Mouse (Mus musculus) forebrain, embryonic 13.5 days (tissue): ENCODE data around the gene Ppp4c. TPM values are rescaled to one million over a fixed set of nuclear protein-coding genes. Genes with fewer than 3 reads are reported as not detected.

ENCODE experiments used
- ATAC-seq: fragments of 200-750 bp; cut with Nextera tagmentation; 2 replicates; pipeline ENCODE4 v1.8.0; 2017
- H3K27ac ChIP-seq: fragments of 300-500 bp; sonication (generic); 2 replicates; pipeline ENCODE4 v1.5.1; 2015; ENCODE audit warnings: inconsistent platforms, mild to moderate bottlenecking, moderate library complexity
- H3K27me3 ChIP-seq: fragments of 300-500 bp; sonication (generic); 2 replicates; pipeline ENCODE4 v1.6.1; 2015; ENCODE audit warnings: mild to moderate bottlenecking, inconsistent platforms
- H3K36me3 ChIP-seq: fragments of 300-500 bp; sonication (generic); 2 replicates; pipeline ENCODE4 v1.6.1; 2015; ENCODE audit warnings: mild to moderate bottlenecking, inconsistent platforms; ENCODE audit not compliant: poor library complexity, severe bottlenecking
- H3K4me1 ChIP-seq: fragments of 300-500 bp; sonication (generic); 2 replicates; pipeline ENCODE4 v1.6.1; 2015; ENCODE audit warnings: inconsistent platforms
- H3K4me2 ChIP-seq: fragments of 300-500 bp; sonication (generic); 2 replicates; pipeline ENCODE4 v1.6.1; 2015; ENCODE audit warnings: inconsistent platforms, mild to moderate bottlenecking, moderate library complexity
- H3K4me3 ChIP-seq: fragments of 300-500 bp; sonication (generic); 2 replicates; pipeline ENCODE4 v1.5.1; 2015; ENCODE audit warnings: mild to moderate bottlenecking, inconsistent platforms
- H3K9ac ChIP-seq: fragments of 300-500 bp; sonication (generic); 2 replicates; pipeline ENCODE4 v1.6.1; 2015; ENCODE audit warnings: mild to moderate bottlenecking, inconsistent platforms
- H3K9me3 ChIP-seq: fragments of 300-500 bp; sonication (generic); replicated peaks from 2 replicates; pipeline ENCODE4 v1.6.1; 2016; ENCODE audit warnings: inconsistent platforms
- WGBS: fragments of 180-500 bp; shearing (Covaris S2); methylation state at CpG from one replicate; pipeline ENCODE4 v1.1.7; 2015; 5-methylcytosine and 5-hydroxymethylcytosine counted together
- polyA plus RNA-seq: library from polyadenylated mRNA; unstranded; fragments of >200 nt; fragmentation: Nextera tagmentation; extraction: Ambion mirVana; gene quantifications from 2 replicates; pipeline ENCODE4 v1.2.1, GENCODE M21; 2015

Gene Ppp4c
- polyA plus RNA-seq, 1 experiment from 2014 or later: 246 TPM

DNA sequence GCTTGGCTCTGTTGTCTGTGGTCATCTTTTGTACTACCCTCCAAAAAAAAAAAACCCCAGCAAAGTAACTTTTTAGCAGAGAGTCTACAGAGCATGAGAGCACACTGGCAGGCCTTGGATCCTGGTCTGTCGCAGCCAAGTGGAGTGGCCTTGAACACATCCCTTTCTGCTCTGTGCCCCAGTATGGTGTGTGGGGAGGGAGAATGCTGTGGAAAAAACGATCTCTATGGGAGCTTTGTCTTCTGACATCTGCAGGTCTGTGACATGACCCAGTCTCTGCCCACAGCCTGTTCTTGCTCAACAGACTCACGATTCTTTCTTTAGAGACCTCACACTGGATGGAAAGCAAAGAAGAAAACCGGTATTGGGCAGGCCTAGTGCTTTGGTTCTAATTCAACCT lies 31.3 kb downstream of the Ppp4c start:
- peak overlapping the region; percentile 93 for H3K4me2 ChIP-seq
- ATAC-seq: no peak
- H3K4me3 ChIP-seq: peak overlapping the region; percentile 81
- H3K4me1 ChIP-seq: peaks cover 34% of the 10 kb centered on the region
- no peaks in the 10 kb centered on the region for H3K9me3 ChIP-seq
- peak overlapping the region; percentile 90 for H3K9ac ChIP-seq
- no peaks in the 10 kb centered on the region for H3K27me3 ChIP-seq
- 78% methylated on average over 4 of the region's 4 CpGs for WGBS
- peaks cover 42% of the 10 kb centered on the region for H3K36me3 ChIP-seq
- H3K27ac ChIP-seq: peak overlapping the region; percentile 89; the same call in 1 of the 2 replicates

DNA sequence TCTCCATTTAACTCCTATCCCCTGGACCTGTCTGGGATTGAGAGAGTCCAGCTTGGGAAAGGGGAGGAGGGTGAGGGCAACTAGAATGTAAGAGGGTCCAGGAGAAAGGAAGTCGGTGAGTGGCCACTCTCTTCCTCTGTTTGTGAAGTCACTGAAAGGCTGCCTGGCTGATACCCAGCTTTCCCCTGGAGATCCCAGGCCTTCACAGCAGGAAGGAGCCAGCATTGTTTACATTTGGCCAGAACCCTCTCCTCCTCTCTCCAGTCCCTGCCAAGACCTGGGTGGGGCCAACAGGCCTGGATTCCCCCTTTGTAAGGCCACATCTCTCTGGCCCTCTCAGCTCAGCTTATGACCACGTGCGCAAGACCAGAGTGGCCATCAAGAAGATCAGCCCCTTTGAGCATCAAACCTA lies 31.9 kb downstream of the Ppp4c start:
- Histone ChIP-seq H3K27me3 (no peaks in the 10 kb centered on the region), H3K4me2 (peak overlapping the region; percentile 93), H3K9ac (peak overlapping the region; percentile 90), H3K4me1 (peaks cover 34% of the 10 kb centered on the region), H3K36me3 (peaks cover 36% of the 10 kb centered on the region), H3K4me3 (peak overlapping the region; percentile 81), H3K9me3 (no peaks in the 10 kb centered on the region), H3K27ac (peak overlapping the region; percentile 89)
- peak; percentile 5; the same call in 1 of the 2 replicates for ATAC-seq
- 27% methylated on average over 3 of the region's 3 CpGs for WGBS

DNA sequence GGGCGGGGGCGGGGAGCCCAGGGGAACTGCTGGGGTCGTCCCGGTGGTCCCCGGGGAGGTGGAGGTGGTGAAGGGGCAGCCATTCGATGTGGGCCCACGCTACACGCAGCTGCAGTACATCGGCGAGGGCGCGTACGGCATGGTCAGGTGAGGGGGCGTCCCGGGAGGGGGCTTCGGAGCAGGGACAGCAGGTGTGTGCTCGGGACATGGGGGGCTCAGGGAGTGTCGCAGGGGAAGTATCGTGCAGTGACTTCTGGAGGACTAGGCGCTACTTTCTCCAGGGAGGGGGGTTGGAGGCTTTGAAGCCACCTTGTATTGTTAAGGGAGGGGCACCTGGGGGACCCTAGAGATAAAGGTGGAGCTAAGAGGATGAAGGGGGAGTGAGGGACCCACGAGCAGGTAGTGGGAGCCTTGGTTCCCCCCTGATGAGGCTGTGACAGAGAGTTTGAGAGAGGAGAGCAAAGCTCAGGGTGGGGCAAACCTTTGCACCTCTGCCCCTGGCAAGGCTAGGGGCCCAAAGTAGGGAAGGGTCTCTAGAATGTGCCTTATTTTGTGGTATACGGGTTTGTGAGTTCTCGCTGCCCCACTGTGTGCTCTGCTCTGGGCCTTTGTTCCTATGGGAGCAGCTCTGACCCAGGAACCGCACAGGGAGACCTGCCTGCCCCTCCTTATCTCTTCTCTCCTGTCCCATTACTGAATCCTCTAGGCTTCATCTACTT lies 32.5 kb downstream of the Ppp4c start:
- H3K36me3 ChIP-seq: peaks cover 31% of the 10 kb centered on the region
- H3K27ac ChIP-seq: peak overlapping the region; percentile 89
- no peaks in the 10 kb centered on the region for H3K9me3 ChIP-seq
- under 1% methylated on average over 22 of the region's 24 CpGs for WGBS
- H3K4me2 ChIP-seq: peak overlapping the region; percentile 93
- peak overlapping the region; percentile 90 for H3K9ac ChIP-seq
- peak; percentile 61 for ATAC-seq
- H3K4me3 ChIP-seq: peak overlapping the region; percentile 81
- H3K4me1 ChIP-seq: peaks cover 38% of the 10 kb centered on the region
- no peaks in the 10 kb centered on the region for H3K27me3 ChIP-seq

DNA sequence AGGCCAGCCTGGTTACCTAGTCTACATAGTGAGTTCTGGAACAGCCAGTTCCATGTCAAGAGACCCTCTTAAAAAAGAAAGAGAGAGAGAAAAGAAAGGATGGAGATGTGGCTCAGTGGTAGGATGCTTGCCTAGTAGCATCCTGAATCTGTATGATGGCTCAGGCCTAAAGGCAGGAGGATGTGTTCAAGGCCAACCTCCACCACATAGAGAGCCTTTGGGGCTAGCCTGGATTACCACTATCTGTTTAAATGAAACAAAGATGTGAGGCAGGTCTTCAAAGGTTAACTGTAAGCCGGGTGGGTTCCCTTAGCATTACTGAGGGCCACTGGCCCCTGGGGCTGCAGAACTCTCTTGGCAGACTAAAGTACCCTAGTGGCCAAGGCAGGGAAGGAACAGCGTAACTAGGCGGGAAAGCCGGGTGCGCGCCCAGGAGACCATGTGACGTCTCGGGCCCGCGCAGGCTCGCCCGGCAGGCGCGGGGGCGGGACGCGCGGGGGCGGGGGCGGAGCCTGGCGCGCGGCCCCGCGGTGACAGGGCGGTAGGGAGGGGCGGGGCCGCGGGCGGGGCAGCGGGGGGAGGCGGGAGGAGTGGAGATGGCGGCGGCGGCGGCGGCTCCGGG lies 33.1 kb downstream of the Ppp4c start, which contains the start of gene Mapk3:
Mapk3 (plus strand) TSS at position 552 of the 622 bp plus-strand sequence.
- peak; percentile 70 for ATAC-seq
- Histone ChIP-seq H3K27me3 (no peaks in the 10 kb centered on the region), H3K4me2 (peak within 1 kb of the TSS; percentile 93), H3K4me3 (peak within 1 kb of the TSS; percentile 81), H3K9me3 (no peaks in the 10 kb centered on the region), H3K36me3 (peaks cover 24% of the 10 kb centered on the region), H3K9ac (peak within 1 kb of the TSS; percentile 90), H3K4me1 (peaks cover 38% of the 10 kb centered on the region), H3K27ac (peak within 1 kb of the TSS; percentile 89)
- WGBS: under 1% methylated on average over 24 of the region's 38 CpGs

DNA sequence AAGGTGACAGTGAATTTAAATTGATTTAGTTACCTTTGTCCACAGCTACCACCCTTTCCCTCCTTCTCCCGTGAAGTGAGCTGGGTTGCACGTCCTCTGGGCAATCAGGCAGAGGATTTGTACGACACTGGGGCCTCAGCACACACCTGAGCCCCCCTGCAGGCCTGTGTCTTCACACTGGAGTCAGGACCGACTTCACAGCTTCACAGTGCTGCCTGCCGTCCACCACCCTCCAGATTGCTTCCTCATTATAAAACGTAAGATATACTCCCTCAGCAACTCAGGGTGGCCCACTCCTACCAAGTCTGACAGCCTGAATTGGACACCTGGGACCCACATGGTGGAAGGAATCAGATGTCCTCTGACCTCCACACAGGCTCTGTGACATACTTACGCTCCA lies 33.8 kb downstream of the Ppp4c start:
- H3K4me3 ChIP-seq: no peak overlapping the region
- 62% methylated on average over 7 of the region's 7 CpGs for WGBS
- H3K27ac ChIP-seq: no peak overlapping the region
- peaks cover 18% of the 10 kb centered on the region for H3K36me3 ChIP-seq
- H3K4me2 ChIP-seq: no peak overlapping the region
- H3K4me1 ChIP-seq: peaks cover 38% of the 10 kb centered on the region
- no peaks in the 10 kb centered on the region for H3K9me3 ChIP-seq
- ATAC-seq: peak; percentile 8; the same call in 1 of the 2 replicates
- H3K9ac ChIP-seq: no peak overlapping the region
- no peaks in the 10 kb centered on the region for H3K27me3 ChIP-seq

GRCm38 (mm10) chr7:126754866-126755265 lies 37.4 kb downstream of the Ppp4c start:
- H3K4me2 ChIP-seq: 0 out of 2 replicates have a peak overlapping the region, but pooled peaks have one; percentile 20
- H3K9ac ChIP-seq: 0 out of 2 replicates have a peak overlapping the region, but pooled peaks have one; percentile 5

GRCm38 (mm10) chr7:126749582-126750343 lies 42.5 kb downstream of the Ppp4c start:
- Histone ChIP-seq H3K27ac (no peak overlapping the region), H3K27me3 (no peaks in the 10 kb centered on the region), H3K36me3 (no peaks in the 10 kb centered on the region), H3K4me1 (no peaks in the 10 kb centered on the region), H3K4me2 (no peak overlapping the region), H3K9me3 (no peaks in the 10 kb centered on the region), H3K9ac (no peak overlapping the region), H3K4me3 (no peak overlapping the region)
- ATAC-seq: no peak
- WGBS: 95% methylated on average over 17 of the region's 17 CpGs

More at GRCm38 (mm10) chr7:126754866-126755265, 37.4 kb downstream of the Ppp4c start:
- Histone ChIP-seq H3K36me3 (no peaks in the 10 kb centered on the region), H3K4me3 (no peak overlapping the region), H3K27ac (no peak overlapping the region), H3K4me1 (peaks cover 5% of the 10 kb centered on the region), H3K27me3 (no peaks in the 10 kb centered on the region), H3K9me3 (no peaks in the 10 kb centered on the region)
- WGBS: 1% methylated on average over 9 of the region's 9 CpGs
- ATAC-seq: peak; percentile 67

GRCm38 (mm10) chr7:126748824-126749223 lies 43.5 kb downstream of the Ppp4c start:
- Histone ChIP-seq H3K9ac (no peak overlapping the region), H3K4me2 (no peak overlapping the region), H3K4me1 (no peaks in the 10 kb centered on the region), H3K27me3 (no peaks in the 10 kb centered on the region), H3K27ac (no peak overlapping the region), H3K4me3 (no peak overlapping the region), H3K9me3 (no peaks in the 10 kb centered on the region), H3K36me3 (no peaks in the 10 kb centered on the region)
- ATAC-seq: no peak
- WGBS: 81% methylated on average over 7 of the region's 7 CpGs

DNA sequence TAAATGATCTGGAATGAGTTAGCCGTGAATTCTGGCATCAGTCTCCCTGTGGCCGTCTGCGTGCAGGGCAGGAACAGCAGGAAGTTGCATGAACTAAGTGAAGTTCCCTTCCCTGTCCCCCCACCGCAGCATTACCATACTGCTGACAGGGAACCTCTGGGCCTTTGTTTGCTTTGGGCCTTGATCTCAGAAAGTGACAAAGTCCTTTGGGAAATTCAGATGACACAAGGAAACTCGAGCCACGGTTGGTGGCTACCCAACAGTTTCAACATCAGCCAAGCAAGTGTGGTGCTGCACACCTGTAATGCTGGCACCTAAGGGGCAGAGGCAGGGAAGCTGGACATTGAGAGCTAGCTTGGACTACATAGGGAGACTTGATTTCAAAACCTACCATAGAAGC lies 45.5 kb downstream of the Ppp4c start:
- Histone ChIP-seq H3K27ac (no peak overlapping the region), H3K9ac (no peak overlapping the region), H3K9me3 (no peaks in the 10 kb centered on the region), H3K4me3 (no peak overlapping the region), H3K36me3 (no peaks in the 10 kb centered on the region), H3K27me3 (no peaks in the 10 kb centered on the region), H3K4me2 (no peak overlapping the region), H3K4me1 (no peaks in the 10 kb centered on the region)
- 56% methylated on average over 6 of the region's 6 CpGs for WGBS
- no peak for ATAC-seq

GRCm38 (mm10) chr7:126746066-126746465 lies 46.2 kb downstream of the Ppp4c start:
- H3K4me2 ChIP-seq: no peak overlapping the region
- WGBS: 93% methylated on average over 12 of the region's 12 CpGs

GRCm38 (mm10) chr7:126741964-126742482 lies 50.3 kb downstream of the Ppp4c start:
- Histone ChIP-seq H3K9me3 (no peaks in the 10 kb centered on the region), H3K4me3 (no peak overlapping the region), H3K27me3 (no peaks in the 10 kb centered on the region), H3K36me3 (no peaks in the 10 kb centered on the region), H3K27ac (no peak overlapping the region), H3K4me1 (peaks cover 7% of the 10 kb centered on the region), H3K9ac (no peak overlapping the region), H3K4me2 (no peak overlapping the region)
- WGBS: 92% methylated on average over 13 of the region's 13 CpGs
- no peak for ATAC-seq

More at GRCm38 (mm10) chr7:126746066-126746465, 46.2 kb downstream of the Ppp4c start:
- Histone ChIP-seq H3K27me3 (no peaks in the 10 kb centered on the region), H3K27ac (no peak overlapping the region), H3K9me3 (no peaks in the 10 kb centered on the region), H3K4me3 (no peak overlapping the region), H3K36me3 (no peaks in the 10 kb centered on the region), H3K4me1 (no peaks in the 10 kb centered on the region), H3K9ac (no peak overlapping the region)
- no peak for ATAC-seq
